Mouse (Mus musculus): ENCODE results near the gene Arrdc2.

The Arrdc2 gene

DNA sequence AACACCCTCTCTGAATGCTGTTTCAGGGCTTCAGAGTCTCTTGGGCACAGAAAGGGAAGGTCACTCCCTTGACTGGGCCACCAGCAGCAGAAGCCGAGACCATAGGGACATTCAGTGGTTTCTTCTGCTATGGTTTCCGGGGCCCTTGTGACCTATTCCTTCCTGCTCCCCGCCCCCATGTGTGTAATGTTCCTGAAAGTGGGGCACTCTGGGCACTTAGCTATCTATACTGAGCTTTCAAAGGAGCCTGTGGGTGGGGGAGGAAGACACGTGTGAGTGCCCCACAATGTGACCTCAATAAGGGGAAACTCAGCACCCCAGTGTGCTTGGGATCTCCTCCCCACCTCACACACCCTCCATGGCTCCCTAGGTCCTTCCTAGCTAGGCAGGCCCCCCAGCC lies 33.0 kb downstream of the Arrdc2 start:
- DNase-seq = no peak

DNA sequence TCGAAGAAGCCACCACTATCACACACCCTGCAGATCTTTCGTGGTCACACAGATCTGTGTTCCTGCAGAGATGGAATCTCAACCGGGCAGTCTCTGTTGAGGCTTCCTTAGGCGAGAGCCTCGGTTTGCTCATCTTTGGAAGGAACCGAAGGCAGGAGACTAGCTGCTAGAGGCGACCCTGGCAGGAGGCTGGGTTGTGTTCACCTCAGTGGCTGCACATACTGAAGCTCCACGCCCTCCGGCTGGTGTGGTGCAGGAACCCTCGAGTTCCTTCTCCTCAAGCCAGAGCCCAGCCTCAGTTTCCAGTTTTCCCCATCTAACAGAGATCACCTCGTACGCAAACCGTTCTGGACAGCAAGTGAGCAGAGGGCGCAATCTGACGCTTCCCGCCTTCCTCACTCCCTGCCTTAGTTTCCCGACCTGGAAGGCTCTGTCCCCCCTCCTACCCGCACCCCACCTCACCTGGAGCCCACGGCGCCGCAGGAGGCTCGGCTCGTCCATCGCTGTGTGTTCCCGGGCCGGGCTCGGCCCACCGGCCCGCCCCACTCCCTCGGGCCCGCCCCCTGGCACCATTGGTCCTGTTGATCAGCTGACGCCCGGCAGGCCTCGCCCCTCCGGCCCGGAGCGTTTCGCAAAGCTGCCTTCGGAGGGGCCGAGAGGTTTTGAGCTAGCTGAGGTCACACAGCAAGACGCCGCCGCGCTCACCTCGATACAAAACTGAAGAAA lies 34.9 kb downstream of the Arrdc2 start, which contains the start of gene Mast3:
Gene Mast3 (minus strand): TSS at position 574 of the 726 bp plus-strand sequence.
- peak; percentile 94 for DNase-seq

DNA sequence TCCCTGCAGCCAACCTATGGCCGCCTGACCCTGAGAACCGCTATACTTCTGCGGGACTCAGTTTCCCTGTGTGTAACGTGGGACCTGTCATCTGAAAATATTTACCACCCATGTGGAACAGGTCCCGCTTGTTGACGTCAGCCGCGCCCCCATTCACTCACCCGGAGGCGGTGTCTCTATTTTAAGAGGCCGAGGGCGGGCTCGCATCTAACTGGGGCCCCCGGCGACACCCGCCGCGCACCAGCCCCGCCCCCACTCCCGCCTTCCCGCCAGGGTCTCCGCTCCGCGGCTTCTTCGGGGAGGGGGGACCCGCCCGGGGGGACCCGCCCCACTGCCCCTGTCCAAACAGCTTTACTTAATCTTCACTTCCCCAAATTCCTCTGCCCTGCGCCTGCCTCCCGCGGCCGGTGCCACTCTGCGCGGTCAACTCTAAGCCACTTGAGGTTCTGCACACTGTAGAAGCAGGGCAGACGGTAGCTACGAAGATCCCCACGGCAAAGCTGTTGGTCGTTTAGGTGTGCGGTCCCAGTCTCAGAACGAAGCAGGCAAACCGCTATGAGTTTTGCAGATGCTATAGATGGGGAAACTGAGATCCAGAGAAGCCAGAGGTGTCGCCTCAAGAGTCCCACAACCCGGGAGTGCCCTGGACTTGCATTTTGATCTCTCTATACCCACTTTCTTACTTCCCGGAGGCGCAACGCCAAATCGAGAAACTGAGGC lies 35.6 kb downstream of the Arrdc2 start:
- peak; percentile 59 for DNase-seq

DNA sequence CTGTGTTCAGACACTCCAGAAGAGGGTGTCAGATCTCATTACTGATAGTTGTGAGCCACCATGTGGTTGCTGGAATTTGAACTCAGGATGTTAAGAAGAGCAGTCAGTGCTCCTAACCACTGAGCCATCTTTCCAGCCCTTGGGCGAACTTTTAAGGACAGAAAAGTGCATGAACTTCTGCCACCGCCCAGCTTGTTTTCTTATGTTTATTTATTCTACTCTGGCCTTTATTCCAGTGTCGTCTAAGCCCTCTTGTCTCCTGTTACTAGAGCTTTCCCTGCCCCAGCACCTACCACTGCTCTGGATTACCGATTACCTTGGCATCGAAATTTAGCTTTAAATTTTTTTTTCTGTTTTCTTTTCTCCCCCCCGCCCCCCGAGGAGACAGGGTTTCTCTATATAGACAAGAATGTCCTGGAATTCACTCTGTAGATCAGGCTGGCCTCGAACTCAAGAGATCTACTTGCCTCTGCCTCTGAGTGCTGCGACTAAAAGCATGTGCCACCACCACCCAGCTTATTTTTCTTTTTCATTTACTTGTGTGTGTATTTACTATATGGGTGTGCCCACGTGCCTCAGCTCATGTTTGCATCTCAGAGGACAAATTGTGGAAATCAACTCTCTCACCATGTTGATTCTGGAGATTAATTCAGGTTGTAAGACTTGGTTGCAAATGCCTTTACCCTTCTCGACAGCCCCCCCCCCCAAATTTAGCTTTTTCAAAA lies 36.6 kb downstream of the Arrdc2 start:
- no peak for DNase-seq

DNA sequence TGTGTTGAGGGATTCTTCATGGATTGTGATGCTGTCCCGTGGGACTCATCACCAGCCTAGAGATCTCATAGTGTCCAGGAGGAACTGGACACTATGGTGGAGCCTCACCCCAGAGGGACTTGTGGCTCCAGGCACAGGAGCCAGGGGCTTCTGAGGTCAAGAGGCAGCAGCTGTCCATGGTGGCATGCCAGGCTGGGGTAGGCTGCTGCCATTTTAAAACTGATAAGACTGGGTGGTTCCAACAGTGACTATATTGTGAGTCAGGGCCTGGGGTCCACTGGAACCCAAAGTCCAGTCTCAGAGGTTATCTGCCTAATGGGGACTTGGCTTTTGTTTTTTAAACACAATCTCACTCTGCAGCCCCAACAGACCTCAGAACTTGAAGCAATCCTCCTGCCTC lies 37.7 kb downstream of the Arrdc2 start:
- DNase-seq = no peak

DNA sequence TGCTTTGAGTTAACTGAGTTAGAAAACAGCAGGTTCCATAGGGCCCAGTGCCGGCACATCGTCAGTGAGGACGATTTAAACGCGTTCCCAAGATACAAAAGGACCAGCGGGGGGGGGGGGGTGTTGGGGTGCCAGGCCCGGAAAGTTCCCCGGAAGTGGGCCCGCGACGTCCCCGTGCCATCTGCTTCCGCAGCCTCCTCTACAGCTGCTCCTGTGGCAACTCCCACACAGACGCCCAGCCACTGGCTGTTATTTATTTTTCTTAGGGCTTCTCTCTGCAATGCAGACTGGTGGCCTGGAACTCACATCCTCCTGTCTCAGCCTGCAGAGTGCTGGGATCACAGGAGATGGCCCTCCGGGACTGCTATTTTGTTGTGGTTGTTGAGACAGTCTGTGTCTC lies 38.4 kb downstream of the Arrdc2 start:
- no peak for DNase-seq

DNA sequence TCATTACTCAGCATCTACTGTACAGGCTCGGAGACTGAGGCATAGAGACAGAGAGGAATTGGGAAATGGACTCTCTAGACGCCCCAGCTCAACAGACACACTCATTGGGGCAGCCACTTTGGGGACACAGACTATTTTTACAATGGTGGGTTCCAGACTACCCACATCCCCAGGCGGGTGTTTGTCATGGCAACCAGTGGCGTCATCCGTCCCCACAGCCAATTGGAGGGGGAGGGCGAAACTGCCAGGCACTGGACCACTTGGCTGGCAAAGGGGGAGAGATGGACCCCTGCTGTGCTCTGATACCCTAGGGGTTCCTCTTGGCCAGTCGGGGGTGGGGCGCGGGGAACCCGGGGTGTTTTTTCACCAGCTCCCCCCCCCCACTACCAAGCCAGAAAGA lies 38.9 kb downstream of the Arrdc2 start:
- no peak for DNase-seq

DNA sequence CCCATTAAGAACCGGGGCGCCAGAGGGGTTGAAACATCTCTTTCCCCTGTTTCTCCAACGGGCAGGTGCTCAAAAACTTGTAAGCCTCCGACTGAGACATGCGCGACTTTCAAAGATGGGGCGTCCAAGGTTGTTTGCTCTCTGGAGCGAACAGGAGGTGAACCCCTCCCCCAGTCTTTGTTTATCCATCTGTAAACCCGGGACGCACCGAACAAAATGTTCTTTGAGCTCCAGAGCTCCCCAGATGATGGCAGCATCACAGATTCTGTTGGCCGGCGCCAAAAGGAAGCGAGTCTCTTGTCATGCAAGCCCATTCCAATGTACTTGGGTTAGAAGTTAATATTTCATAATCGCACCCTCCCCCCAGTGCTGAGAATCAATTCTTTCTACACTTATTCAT lies 41.2 kb downstream of the Arrdc2 start:
- DNase-seq = peak; percentile 32

DNA sequence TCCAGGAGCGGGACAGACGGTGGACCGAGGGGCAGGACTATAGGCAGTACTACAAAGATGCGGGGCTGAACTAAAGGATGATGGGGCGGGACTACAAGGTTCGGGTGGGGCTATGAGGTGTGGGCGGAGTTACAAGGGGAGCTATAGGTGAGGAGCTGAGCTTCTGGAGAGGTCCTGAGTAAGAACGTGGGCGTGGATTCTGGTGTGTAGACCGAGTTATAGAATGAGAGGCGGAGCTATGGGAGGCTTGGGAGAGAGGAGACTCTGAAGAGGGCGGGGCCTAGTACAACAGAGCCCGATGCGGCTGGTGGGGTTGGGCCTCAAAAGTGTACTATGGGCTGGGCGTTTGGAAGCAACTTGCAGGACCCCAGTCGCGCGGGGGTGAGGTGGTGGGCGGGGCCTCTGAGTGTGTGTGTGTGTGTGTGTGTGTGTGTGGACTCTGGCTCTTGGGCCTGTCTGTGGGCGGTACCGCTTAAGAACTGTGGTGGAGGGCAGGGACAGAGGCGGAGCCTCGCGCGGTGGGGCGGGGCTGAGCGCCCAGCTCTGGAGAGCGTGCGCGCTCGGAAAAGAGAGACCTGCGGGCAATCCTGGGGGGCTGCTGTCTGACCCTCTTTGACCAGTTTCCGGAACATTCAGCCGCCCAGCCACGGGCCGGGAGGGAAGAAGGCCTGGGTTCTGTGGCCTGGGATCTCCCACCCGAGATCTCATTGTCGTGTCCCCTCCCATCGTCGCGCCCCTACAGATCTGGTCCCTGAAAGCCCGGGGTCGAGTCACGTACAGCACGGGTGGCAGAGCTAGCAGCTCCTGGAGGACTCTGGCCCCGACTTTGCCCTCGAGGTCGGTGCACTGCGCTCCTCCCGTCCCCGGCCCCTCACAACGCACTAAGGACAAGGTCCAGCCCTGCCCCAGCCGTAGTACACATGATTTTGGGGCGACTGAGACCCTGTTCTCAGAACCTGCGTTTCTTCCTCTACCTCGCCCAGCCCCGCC lies 42.1 kb downstream of the Arrdc2 start:
- DNase-seq = peak; percentile 94

DNA sequence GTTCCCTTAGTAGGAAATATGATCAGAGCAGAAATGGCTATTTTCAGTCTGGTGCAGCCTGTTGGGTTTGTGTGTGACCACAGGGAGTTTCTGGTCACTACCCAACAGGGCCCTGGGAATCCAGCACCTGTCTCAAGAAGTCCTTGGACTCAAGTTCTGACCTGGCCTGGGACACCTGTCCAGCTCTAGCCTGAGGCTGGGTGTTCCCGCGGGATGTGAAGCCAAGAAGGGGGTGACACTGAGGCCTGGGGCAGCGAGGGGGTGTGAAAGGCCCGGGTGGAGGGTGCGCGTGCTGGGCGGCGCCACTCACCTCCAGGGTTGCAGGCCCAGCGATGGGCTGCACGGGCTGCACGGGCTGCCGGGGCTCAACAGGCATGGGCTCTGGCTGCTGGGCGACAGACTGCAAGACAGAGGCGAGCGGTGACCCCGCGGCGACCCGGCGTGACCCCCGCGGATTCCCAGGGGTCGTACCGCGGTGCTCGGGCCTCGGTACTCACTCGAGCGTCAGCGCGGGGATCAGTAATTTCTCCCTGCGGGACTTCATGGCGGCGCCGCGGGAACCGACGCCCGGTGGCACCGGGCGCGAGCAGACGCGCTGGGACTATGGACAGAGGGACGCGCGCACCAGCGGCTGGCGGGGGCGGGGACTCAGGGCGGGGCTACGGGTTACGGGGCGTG lies 43.0 kb downstream of the Arrdc2 start:
- no peak for DNase-seq

DNA sequence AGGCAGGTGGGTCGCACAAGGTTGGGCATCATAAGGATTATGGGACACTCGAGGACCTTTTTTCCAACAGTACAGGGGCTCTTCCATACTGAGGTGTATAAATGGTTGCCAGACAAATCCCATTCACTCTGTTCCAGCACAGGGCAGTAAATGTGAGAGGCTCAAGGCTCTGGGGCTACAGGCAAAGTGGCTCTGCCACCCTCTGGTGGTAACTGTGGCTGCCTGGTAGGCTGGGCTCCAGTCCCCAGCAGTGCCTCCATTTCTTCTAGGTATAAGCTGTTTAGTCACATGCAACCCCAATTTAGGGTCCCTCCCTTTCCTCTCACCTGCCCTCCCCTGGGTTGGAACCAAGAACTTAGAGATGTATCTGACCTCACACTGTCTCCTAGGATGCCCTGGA lies 44.1 kb downstream of the Arrdc2 start:
- no peak for DNase-seq

DNA sequence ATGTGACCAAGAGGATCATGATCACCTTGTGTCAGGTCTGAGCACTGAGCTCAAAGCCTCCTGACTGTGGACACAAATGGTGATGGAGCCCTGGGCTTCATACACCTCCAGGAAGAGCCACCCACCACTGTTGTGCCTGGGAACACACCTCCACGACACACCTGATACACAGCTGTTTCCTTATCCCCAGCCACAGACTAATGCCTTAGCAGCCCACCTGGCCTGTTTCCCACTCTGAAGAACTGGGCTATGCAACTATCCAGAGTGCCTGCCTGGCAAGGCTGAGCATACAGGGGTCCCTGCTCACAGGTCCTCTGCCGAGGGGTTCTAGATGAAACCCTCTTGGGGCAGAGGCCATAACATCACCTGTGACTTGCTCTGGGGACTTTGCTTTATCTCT lies 45.3 kb downstream of the Arrdc2 start:
- DNase-seq = no peak

DNA sequence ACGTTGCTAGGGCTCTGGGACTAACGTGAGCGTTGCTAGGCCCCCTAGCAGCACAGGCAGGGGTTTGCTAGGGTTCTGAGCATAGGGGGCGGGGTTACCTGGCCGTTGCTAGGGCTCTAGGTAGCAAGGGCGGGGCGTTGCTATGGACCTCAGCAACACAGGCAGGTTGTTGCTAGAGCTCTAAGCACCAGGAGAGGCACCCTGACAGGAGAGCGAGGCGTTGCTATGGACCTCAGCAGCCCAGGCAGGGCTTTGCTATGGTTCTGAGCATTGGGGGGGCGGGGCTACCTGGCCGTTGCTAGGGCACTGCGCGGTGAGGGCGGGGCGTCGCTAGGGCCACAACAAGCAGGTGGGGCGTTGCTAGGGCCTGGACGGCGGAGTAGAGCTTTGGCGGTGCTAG lies 46.8 kb downstream of the Arrdc2 start:
- peak; percentile 91 for DNase-seq

DNA sequence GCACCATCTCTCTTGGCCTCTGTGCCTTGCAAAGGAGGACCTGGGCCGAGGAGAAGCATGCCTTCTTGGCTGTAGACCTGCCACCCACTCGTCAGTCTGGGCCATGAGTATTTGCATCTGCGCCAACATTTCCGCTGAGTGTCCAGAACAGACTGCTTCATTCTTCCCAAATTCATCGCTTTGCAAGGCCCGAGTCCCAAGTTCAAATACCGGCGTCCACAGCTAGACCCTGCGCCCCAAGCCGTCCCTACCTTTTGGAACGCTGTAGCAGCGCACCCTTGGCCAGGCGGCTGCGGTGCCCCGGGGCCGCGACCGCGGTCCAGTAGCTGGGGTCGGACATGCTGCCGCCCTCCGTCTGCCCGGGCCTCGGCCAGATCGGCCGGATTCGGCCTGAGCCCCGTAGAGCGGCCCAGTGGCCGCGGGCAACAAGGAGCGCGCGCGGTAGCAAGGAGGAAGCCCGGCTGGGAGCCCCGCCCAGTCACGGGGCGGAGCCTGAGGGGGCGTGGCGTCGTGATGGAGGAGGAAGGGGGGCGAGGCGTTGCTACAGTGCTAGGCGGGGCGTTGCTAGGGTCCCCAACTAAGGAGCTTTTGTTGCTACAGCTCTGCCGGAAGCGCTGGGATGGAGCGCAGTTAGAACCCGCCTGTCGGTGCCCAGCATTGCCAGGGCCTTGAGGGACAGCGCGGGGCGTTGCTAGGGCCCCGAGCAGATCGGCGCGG lies 47.4 kb downstream of the Arrdc2 start:
- DNase-seq = peak; percentile 99

DNA sequence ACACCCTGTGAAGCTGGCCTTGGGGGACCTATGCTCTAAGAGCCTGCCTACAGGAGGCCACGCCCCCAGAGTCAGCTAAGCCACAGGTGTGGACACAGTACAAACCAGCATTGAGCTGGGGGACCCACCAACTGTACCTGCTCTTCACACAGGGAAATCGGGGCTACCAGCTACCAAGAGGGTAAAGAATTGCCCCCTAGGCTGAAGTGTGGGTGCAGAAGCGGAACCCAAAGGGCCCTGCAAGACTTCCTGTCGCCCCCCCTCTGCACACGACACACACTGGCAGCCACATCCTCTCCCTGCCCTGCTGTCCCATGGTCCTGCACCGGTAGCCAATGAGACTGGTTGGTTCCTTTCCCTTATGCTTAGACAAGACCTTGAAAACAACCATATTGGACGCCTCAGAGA lies 48.2 kb downstream of the Arrdc2 start:
- peak; percentile 66 for DNase-seq

DNA sequence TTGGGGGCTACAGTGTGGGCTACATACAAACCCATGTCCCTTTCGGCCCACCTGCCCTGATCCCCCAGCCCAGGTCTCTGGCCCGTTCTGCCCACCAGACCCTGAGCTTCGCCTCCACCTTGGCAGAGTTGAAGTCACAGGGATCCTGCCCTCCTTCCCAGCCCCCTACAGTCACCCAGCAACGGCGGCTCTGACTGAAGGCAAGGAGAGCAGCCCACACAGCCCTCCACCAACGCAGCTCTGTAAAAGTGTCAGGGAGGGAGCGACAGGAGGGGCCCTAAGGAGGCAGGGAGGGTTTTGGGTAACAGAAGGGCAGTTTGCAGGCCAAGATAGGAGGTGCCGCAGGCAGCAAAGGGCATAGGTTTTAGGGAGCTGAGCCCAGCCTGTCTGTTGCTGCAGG lies 48.7 kb downstream of the Arrdc2 start:
- peak; percentile 27 for DNase-seq

DNA sequence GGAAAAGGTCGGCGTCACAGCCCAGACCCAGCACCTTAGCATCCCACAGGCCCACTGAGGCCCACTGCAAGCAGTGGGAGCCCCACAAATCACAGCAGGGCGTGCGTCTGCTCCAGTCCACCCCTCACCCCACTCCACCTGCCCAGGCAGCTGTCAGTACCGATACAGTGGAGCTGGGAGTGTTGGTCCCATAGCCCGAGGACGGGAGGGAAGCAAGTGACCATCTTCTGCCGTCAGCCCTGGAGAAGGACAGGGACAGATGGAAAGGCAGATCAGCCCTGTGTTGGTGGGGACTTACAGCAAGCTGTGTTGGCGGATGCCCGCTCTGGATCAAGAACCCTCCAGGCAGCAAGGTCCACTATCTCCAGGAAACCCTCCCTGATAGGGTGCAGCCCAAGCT lies 50.5 kb downstream of the Arrdc2 start:
- no peak for DNase-seq

DNA sequence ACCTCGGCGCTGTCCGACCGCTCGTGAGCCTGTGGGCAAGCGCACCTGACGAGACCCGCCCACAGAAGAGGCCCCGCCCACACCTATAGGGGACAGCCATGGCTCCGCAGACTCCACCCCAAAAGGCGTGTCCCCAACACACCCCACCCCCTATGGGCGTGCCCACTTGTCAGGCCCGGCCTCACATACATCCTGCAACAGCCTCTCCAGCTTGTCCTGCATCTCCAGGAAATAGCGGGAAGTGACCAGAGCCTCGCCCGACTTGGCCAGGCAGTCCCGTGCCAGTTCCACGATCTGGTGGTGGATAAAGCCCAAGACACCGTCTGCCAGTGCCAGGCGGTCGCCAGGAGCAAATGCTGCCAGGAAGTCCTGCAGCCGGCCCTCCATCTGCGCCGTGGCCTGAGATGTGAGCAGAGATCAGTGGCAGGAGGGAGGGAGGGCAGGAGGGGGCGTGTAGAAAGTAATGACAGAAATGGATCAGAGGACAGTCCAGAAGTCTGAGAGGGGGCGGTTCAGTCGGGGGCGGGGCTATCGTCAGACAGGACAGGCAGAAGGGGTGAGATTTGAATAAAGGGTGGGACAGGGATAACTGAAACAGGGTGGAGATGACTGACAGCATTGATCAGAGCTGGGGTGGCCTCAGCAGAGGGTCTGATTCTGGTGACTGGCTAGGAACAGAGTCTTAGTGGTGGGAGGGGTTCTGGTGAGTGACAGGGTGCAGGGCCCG lies 51.4 kb downstream of the Arrdc2 start:
- DNase-seq = peak; percentile 73

DNA sequence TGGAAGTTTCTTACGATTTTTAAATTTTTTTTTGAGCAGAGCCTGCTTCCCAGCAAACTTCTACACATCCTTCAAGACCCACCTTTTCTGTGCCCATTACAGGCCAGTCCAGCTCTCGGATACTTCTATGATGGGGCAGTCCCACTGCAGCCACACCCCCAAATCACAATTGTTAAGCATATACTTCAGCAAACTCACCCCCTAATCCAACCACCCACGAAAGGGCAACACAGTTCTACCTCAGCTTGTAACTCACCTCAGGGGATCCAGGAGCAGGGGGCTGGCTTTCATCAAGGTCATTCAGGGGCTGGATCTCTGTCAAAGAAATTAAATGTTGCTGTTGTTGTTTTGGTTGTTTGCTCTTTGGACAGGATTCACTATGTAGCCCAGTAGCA lies 52.5 kb downstream of the Arrdc2 start:
- no peak for DNase-seq

DNA sequence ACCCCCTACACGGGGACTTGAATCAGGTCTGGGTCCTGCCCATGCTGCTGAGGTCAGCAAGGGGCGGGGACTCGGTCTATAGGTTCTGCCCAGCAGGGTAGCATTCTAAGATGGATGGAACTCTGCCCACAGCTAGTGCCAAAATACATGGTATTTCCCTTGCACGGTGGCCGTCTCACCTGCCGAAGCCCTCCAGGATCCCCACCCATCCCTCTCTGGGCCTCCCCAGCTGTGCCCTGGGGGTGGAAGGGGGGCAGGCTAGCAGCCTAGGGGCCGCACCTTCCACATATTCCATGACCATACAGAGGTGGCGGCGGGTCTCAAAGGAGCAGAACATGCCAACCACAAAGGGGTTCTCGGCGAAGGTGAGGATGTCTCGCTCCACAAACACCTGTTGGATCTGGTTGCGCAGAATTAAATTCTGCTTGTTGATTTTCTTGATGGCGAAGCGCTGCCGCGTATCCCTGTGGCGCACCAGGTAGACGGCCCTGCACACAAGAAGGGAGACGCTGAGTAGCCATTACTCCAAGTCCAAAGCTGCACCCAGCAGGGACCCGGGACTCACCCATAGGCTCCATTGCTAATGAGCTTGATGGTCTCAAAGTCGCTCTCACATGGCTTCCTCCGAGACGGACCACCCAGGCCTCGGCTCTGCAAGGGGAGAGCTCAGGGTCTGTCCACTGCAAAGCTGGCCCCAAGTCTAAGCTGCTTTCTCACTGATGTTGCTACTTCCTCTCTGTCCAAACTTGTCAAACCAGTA lies 53.0 kb downstream of the Arrdc2 start:
- no peak for DNase-seq
